ENCODE assay signal across 10 mouse cellular contexts in the genomic region with DNA sequence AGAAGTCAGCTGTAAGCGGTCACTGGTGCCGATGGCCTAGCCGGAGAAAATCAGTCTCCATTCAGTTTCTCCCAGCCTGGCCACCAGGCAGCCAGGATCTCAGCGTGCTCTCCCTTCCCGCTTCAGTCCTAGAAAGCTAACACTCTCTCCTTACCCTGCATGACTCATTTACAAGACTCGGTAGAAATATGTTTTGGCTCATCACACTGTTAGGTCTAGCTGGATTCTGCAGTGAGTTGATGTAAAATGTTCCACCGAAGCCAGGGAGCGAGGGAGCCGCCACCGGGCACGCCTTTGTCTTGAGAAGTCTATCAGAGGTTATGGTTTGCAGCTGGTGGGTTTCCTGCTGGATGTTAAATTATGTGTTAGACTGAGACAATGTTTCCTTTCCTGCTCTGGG.
DNase-seq lines count a peak whose midpoint lies in the region; ATAC-seq and TF ChIP-seq lines count a peak whose summit lies in the region.
"Had no signal": no experiment of that assay in that cellular context is flagged by ENCODE, and none has a peak within 500 bp of the region (broad histone marks: within the 10 kb centered on the region; RNA-seq: fewer than 3 reads in every experiment).

No protein-coding gene starts in this region.

- no peaks in the 10 kb centered on the region for H3K9me3 ChIP-seq in intestine, embryonic 14.5 days (ENCODE audit: control insufficient read depth, low read length)
- no peaks in the 10 kb centered on the region for H3K9me3 ChIP-seq in lung, embryonic 16.5 days (ENCODE audit: control insufficient read depth, low read length)
- H3K9me3 ChIP-seq: midbrain, embryonic 12.5 days had no signal

- no peak overlapping the region for H3K9ac ChIP-seq in intestine, embryonic 14.5 days (ENCODE audit: low read length)
- 0 out of 2 replicates have a peak overlapping the region, but pooled peaks have one; percentile 17 for H3K9ac ChIP-seq in lung, embryonic 16.5 days (ENCODE audit: low read length)
- H3K9ac ChIP-seq: midbrain, embryonic 12.5 days had no signal

- DNase-seq in layer of hippocampus, adult 2 months (ENCODE audit: low spot score in 2 of 2) = peak in 1 of 2 experiments; percentile 6
- no peak for DNase-seq in layer of hippocampus, adult 9-11 months
- DNase-seq in gastrocnemius, adult 2 months = peak; percentile 38
- DNase-seq in intestine, embryonic 14.5 days (ENCODE audit: low spot score) = peak; percentile 64
- no peak for DNase-seq in T-cell, adult 2 months (ENCODE audit: low spot score)
- no peak for DNase-seq in embryo, embryonic 10.5 days (ENCODE audit: low spot score)

- H3K4me1 ChIP-seq in intestine, embryonic 14.5 days (replicated peaks; ENCODE audit: control insufficient read depth, insufficient read depth, low read length) = peaks cover 34% of the 10 kb centered on the region
- H3K4me1 ChIP-seq in lung, embryonic 16.5 days (replicated peaks; ENCODE audit: control insufficient read depth, insufficient read depth, low read length) = peaks cover 32% of the 10 kb centered on the region

- peaks cover 27% of the 10 kb centered on the region for H3K36me3 ChIP-seq in intestine, embryonic 14.5 days (ENCODE audit: control insufficient read depth, insufficient read depth, low read length)
- H3K36me3 ChIP-seq in lung, embryonic 16.5 days (ENCODE audit: control insufficient read depth, insufficient read depth, low read length) = peaks cover 16% of the 10 kb centered on the region

- 28% methylated on average over 11 of the region's 11 CpGs for WGBS in intestine, embryonic 14.5 days
- WGBS in lung, embryonic 16.5 days = 29% methylated on average over 11 of the region's 11 CpGs

- peak; percentile 10; the same call in 1 of the 2 replicates for TF ChIP-seq CTCF in layer of hippocampus, adult 2 months (conservative IDR thresholded peaks at IDR 0.05)
- TF ChIP-seq CTCF in gastrocnemius, adult 2 months (IDR thresholded peaks at IDR 0.05) = no peak

- no peaks in the 10 kb centered on the region for H3K27me3 ChIP-seq in intestine, embryonic 14.5 days (replicated peaks; ENCODE audit: control insufficient read depth, insufficient read depth, low read length)
- no peaks in the 10 kb centered on the region for H3K27me3 ChIP-seq in lung, embryonic 16.5 days (ENCODE audit: control insufficient read depth, insufficient read depth, low read depth, low read length)
- H3K27me3 ChIP-seq: Patski had no signal

- H3K4me3 ChIP-seq in layer of hippocampus, adult 2 months = no peak overlapping the region
- peak overlapping the region; percentile 60 for H3K4me3 ChIP-seq in gastrocnemius, adult 2 months
- no peak overlapping the region for H3K4me3 ChIP-seq in intestine, embryonic 14.5 days (ENCODE audit: low read depth, low read length)
- no peak overlapping the region for H3K4me3 ChIP-seq in lung, embryonic 16.5 days (ENCODE audit: low read length)
- H3K4me3 ChIP-seq: midbrain, embryonic 12.5 days had no signal

- H3K4me2 ChIP-seq in intestine, embryonic 14.5 days (ENCODE audit: low read length) = peak overlapping the region; percentile 11; the same call in 1 of the 2 replicates
- H3K4me2 ChIP-seq in lung, embryonic 16.5 days (ENCODE audit: low read depth, low read length) = peak overlapping the region; percentile 21; the same call in 1 of the 2 replicates
- H3K4me2 ChIP-seq: midbrain, embryonic 12.5 days had no signal

- ATAC-seq in intestine, embryonic 14.5 days (replicated peaks; ENCODE audit: low FRiP score, low TSS enrichment, low read depth) = 0 out of 2 replicates have a peak, but pooled peaks have one; percentile 54
- ATAC-seq in lung, embryonic 16.5 days (ENCODE audit: low read depth) = peak; percentile 88
- no peak for ATAC-seq in erythroid progenitor cell, adult 5-6 weeks (replicated peaks; ENCODE audit: low FRiP score, poor library complexity, severe bottlenecking)
- ATAC-seq: Patski had no signal

- H3K27ac ChIP-seq in layer of hippocampus, adult 2 months = no peak overlapping the region
- peak overlapping the region; percentile 17; the same call in 1 of the 2 replicates for H3K27ac ChIP-seq in gastrocnemius, adult 2 months
- H3K27ac ChIP-seq in intestine, embryonic 14.5 days (ENCODE audit: low read depth) = peak overlapping the region; percentile 54
- peak overlapping the region; percentile 83 for H3K27ac ChIP-seq in lung, embryonic 16.5 days (ENCODE audit: low read length)
- H3K27ac ChIP-seq: midbrain, embryonic 12.5 days had no signal

- intact Hi-C loops in gastrocnemius, adult 2 months (cut with DNase I) = no loop called here

Comparison
In these comparisons a context has a peak if more than half of its experiments do, and no peak if none do; other contexts are left out.
1. DNase-seq: peak in gastrocnemius, adult 2 months (single experiment) and intestine, embryonic 14.5 days (single experiment); none in layer of hippocampus, adult 9-11 months (single experiment), T-cell, adult 2 months (single experiment) and embryo, embryonic 10.5 days (single experiment).